Mouse (Mus musculus) cortical plate, adult 2 months (tissue): ENCODE results near the gene Ubac2.

Experiments used
- CTCF ChIP-seq: fragments of 200-500 bp; IDR thresholded peaks from 2 replicates; pipeline ENCODE4 v1.5.1; 2011; ENCODE audit warnings: mild to moderate bottlenecking, control low read depth, low read length; ENCODE audit not compliant: insufficient read depth; ENCODE audit errors: extremely low read depth
- POLR2A ChIP-seq: fragments of 200-500 bp; IDR thresholded peaks from 2 replicates; pipeline ENCODE4 v1.6.1; 2011; ENCODE audit warnings: mild to moderate bottlenecking, low read length, control low read depth; ENCODE audit not compliant: insufficient read depth; ENCODE audit errors: extremely low read depth

GRCm38 (mm10) chr14:122023054-122023453, 144.6 kb downstream of the Ubac2 start:
- TF ChIP-seq CTCF (no peak), POLR2A (no peak)
